Comparison of ENCODE assay signal across 7 mouse cellular contexts in the genomic region with DNA sequence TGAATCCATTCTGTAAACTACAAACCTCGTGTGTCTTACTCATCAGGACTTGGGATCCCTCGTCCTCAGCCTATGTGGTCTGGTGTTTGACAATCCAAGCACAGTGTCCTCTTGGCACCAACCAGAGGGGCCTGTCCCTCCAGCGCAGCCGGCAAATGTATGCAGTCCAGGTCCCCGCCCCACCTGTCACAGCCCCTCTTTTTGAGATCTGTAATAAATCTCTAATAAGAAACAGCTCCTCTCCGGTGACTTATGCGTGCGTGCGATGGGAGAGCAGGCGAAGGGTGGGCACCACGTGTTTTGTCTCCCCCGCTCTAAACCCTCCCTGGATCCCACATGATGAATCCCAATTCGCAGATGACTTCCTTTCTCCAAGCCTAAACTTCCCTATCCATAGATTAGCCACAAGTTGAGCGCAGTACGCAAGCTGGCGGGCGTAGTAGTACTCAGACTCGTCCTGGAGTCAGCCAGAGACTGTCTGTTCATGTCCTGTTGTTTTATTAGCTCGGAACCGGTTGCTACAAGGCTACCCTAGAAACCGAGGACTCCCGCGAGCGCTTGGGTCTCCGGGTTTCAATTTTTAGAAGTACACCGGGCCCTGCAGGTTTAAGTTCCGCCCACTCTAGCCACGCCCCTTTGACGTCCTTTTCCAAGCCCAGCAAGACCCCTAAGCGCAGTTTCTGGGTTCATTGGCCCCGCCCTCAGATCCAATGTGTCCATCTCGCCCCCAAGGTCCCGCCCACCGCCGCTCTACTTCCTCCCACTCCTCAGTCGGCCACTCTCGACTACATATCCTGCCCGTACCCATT. TPM values are rescaled to one million over a fixed set of nuclear protein-coding genes. Genes with fewer than 3 reads are reported as not detected.
DNase-seq lines count a peak whose midpoint lies in the region; ATAC-seq and TF ChIP-seq lines count a peak whose summit lies in the region.

No protein-coding gene starts in this region.

- peak overlapping the region; percentile 39 for H3K9ac ChIP-seq in embryonic facial prominence, embryonic 15.5 days
- peak overlapping the region; percentile 48 for H3K9ac ChIP-seq in hindbrain, postnatal 0 days (replicated peaks; ENCODE audit: low read length)
- peak overlapping the region; percentile 66 for H3K9ac ChIP-seq in liver, postnatal 0 days (replicated peaks)
- H3K9ac ChIP-seq in stomach, embryonic 16.5 days (ENCODE audit: low read length), result peak overlapping the region; percentile 73

- H3K4me2 ChIP-seq in embryonic facial prominence, embryonic 15.5 days (replicated peaks), result peak overlapping the region; percentile 78
- H3K4me2 ChIP-seq in hindbrain, postnatal 0 days (ENCODE audit: low read depth, low read length), result peak overlapping the region; percentile 85
- H3K4me2 ChIP-seq in liver, postnatal 0 days (ENCODE audit: low read depth, low read length), result peak overlapping the region; percentile 88
- peak overlapping the region; percentile 63 for H3K4me2 ChIP-seq in stomach, embryonic 16.5 days (ENCODE audit: low read depth, low read length)

- ATAC-seq in megakaryocyte, adult 5-6 weeks (ENCODE audit: poor library complexity, severe bottlenecking), result no peak
- no peak; the same call in 1 of the 2 replicates for ATAC-seq in embryonic facial prominence, embryonic 15.5 days (ENCODE audit: insufficient number of reproducible peaks, low FRiP score, low TSS enrichment, low read depth)
- peak; percentile 11; the same call in 1 of the 2 replicates for ATAC-seq in hindbrain, postnatal 0 days
- no peak for ATAC-seq in liver, postnatal 0 days
- no peak; the same call in 1 of the 2 replicates for ATAC-seq in stomach, embryonic 16.5 days (ENCODE audit: insufficient read depth, low FRiP score)

- peak; percentile 93 for DNase-seq in adrenal gland, postnatal 25 days
- peak; percentile 98 for DNase-seq in hindbrain, postnatal 0 days (ENCODE audit: low spot score)
- DNase-seq in liver, postnatal 0 days, result peak; percentile 96

- no peaks in the 10 kb centered on the region for H3K9me3 ChIP-seq in megakaryocyte, embryonic 14.5 days
- H3K9me3 ChIP-seq in embryonic facial prominence, embryonic 15.5 days (replicated peaks), result no peaks in the 10 kb centered on the region
- H3K9me3 ChIP-seq in hindbrain, postnatal 0 days (ENCODE audit: low read length), result no peaks in the 10 kb centered on the region
- H3K9me3 ChIP-seq in liver, postnatal 0 days (ENCODE audit: low read length), result no peaks in the 10 kb centered on the region
- no peaks in the 10 kb centered on the region for H3K9me3 ChIP-seq in stomach, embryonic 16.5 days (replicated peaks; ENCODE audit: control insufficient read depth, low read length)

- peaks cover 87% of the 10 kb centered on the region for H3K4me1 ChIP-seq in megakaryocyte, embryonic 14.5 days
- H3K4me1 ChIP-seq in embryonic facial prominence, embryonic 15.5 days, result peaks cover 54% of the 10 kb centered on the region
- H3K4me1 ChIP-seq in hindbrain, postnatal 0 days (ENCODE audit: insufficient read depth, low read length), result peaks cover 11% of the 10 kb centered on the region; the same call in 1 of the 2 replicates
- peaks cover 39% of the 10 kb centered on the region for H3K4me1 ChIP-seq in liver, postnatal 0 days (ENCODE audit: insufficient read depth)
- peaks cover 37% of the 10 kb centered on the region for H3K4me1 ChIP-seq in stomach, embryonic 16.5 days (ENCODE audit: control insufficient read depth, insufficient read depth, low read length)

- no peak for TF ChIP-seq EP300 in liver, postnatal 0 days (IDR thresholded peaks at IDR 0.05; ENCODE audit: low read depth)

- H3K4me3 ChIP-seq in megakaryocyte, embryonic 14.5 days (replicated peaks), result peak overlapping the region; percentile 98
- peak overlapping the region; percentile 93 for H3K4me3 ChIP-seq in embryonic facial prominence, embryonic 15.5 days (replicated peaks)
- H3K4me3 ChIP-seq in hindbrain, postnatal 0 days (ENCODE audit: low read length), result peak overlapping the region; percentile 97
- H3K4me3 ChIP-seq in liver, postnatal 0 days (ENCODE audit: low read depth, low read length), result peak overlapping the region; percentile 75
- peak overlapping the region; percentile 96 for H3K4me3 ChIP-seq in stomach, embryonic 16.5 days (replicated peaks; ENCODE audit: low read length)

- no peak for TF ChIP-seq CTCF in hindbrain, postnatal 0 days (IDR thresholded peaks at IDR 0.05; ENCODE audit: low read depth)
- no peak for TF ChIP-seq CTCF in liver, postnatal 0 days (IDR thresholded peaks at IDR 0.05; ENCODE audit: low read depth)

- no peaks in the 10 kb centered on the region for H3K27me3 ChIP-seq in megakaryocyte, embryonic 14.5 days (replicated peaks)
- H3K27me3 ChIP-seq in embryonic facial prominence, embryonic 15.5 days, result no peaks in the 10 kb centered on the region
- H3K27me3 ChIP-seq in hindbrain, postnatal 0 days (ENCODE audit: insufficient read depth, low read length), result no peaks in the 10 kb centered on the region
- H3K27me3 ChIP-seq in liver, postnatal 0 days (ENCODE audit: insufficient read depth, low read length), result no peaks in the 10 kb centered on the region
- no peaks in the 10 kb centered on the region for H3K27me3 ChIP-seq in stomach, embryonic 16.5 days (ENCODE audit: control insufficient read depth, insufficient read depth, low read length)

- under 1% methylated on average over 38 of the region's 38 CpGs for WGBS in embryonic facial prominence, embryonic 15.5 days
- WGBS in hindbrain, postnatal 0 days, result 1% methylated on average over 38 of the region's 38 CpGs
- under 1% methylated on average over 38 of the region's 38 CpGs for WGBS in liver, postnatal 0 days (ENCODE audit: insufficient replicate concordance)
- under 1% methylated on average over 38 of the region's 38 CpGs for WGBS in stomach, embryonic 16.5 days

- peak overlapping the region; percentile 95 for H3K27ac ChIP-seq in embryonic facial prominence, embryonic 15.5 days (replicated peaks)
- peak overlapping the region; percentile 93 for H3K27ac ChIP-seq in hindbrain, postnatal 0 days
- peak overlapping the region; percentile 89 for H3K27ac ChIP-seq in liver, postnatal 0 days (ENCODE audit: low read depth)
- H3K27ac ChIP-seq in stomach, embryonic 16.5 days (ENCODE audit: low read length), result peak overlapping the region; percentile 89

- peaks cover 72% of the 10 kb centered on the region for H3K36me3 ChIP-seq in megakaryocyte, embryonic 14.5 days (replicated peaks; ENCODE audit: low read length)
- H3K36me3 ChIP-seq in embryonic facial prominence, embryonic 15.5 days, result peaks cover 51% of the 10 kb centered on the region
- H3K36me3 ChIP-seq in hindbrain, postnatal 0 days (ENCODE audit: insufficient read depth, low read length), result peaks cover 49% of the 10 kb centered on the region
- peaks cover 35% of the 10 kb centered on the region for H3K36me3 ChIP-seq in liver, postnatal 0 days (replicated peaks; ENCODE audit: insufficient read depth, low read length)
- H3K36me3 ChIP-seq in stomach, embryonic 16.5 days (ENCODE audit: control insufficient read depth, insufficient read depth, low read length), result peaks cover 32% of the 10 kb centered on the region

RNA-seq across cellular contexts. Expression of a gene that starts 1.0 kb away (rescaled TPM):
- 76.5 and 78.5 TPM in 2 replicates for polyA plus RNA-seq in megakaryocyte, embryonic 14.5 days (2012; ENCODE audit: insufficient read depth, low replicate concordance)
- 4.5 and 7.4 TPM in 2 replicates for total RNA-seq in megakaryocyte, adult 5-6 weeks (2015)
- 16.2 and 20.6 TPM in 2 replicates for total RNA-seq in megakaryocyte, adult 5-6 weeks (2017)
- 44.0 and 45.7 TPM in 2 replicates for total RNA-seq in adrenal gland, postnatal 25 days (2021)
- polyA plus RNA-seq in embryonic facial prominence, embryonic 15.5 days (2015; fragmentation: Nextera tagmentation; extraction: Ambion mirVana), result 41.4 and 44.0 TPM in 2 replicates
- 24.3 and 46.2 TPM in 2 replicates for total RNA-seq in hindbrain, postnatal 0 days (2014; rRNA removed)
- 19.6 and 20.2 TPM in 2 replicates for polyA plus RNA-seq in hindbrain, postnatal 0 days (2015; fragmentation: Nextera tagmentation; extraction: Ambion mirVana)
- 12.4 and 12.9 TPM in 2 replicates for polyA plus RNA-seq in liver, postnatal 0 days (2015; fragmentation: Nextera tagmentation; extraction: Ambion mirVana)
- 22.4 and 26.7 TPM in 2 replicates for polyA plus RNA-seq in stomach, embryonic 16.5 days (2015; fragmentation: Nextera tagmentation; extraction: Ambion mirVana)

RNA-seq across cellular contexts. Expression of a gene that starts 8.6 kb away (rescaled TPM):
- 87.5 and 153 TPM in 2 replicates for polyA plus RNA-seq in megakaryocyte, embryonic 14.5 days (2012; ENCODE audit: insufficient read depth, low replicate concordance)
- total RNA-seq in megakaryocyte, adult 5-6 weeks (2015), result 0.34 and 0.85 TPM in 2 replicates
- 0.07 and 0.28 TPM in 2 replicates for total RNA-seq in megakaryocyte, adult 5-6 weeks (2017)
- 65.7 and 69.5 TPM in 2 replicates for total RNA-seq in adrenal gland, postnatal 25 days (2021)
- polyA plus RNA-seq in embryonic facial prominence, embryonic 15.5 days (2015; fragmentation: Nextera tagmentation; extraction: Ambion mirVana), result 13.2 and 14.2 TPM in 2 replicates
- total RNA-seq in hindbrain, postnatal 0 days (2014; rRNA removed), result 2.6 TPM in 2 replicates
- polyA plus RNA-seq in hindbrain, postnatal 0 days (2015; fragmentation: Nextera tagmentation; extraction: Ambion mirVana), result 4.0 and 4.3 TPM in 2 replicates
- 5.2 and 5.4 TPM in 2 replicates for polyA plus RNA-seq in liver, postnatal 0 days (2015; fragmentation: Nextera tagmentation; extraction: Ambion mirVana)
- polyA plus RNA-seq in stomach, embryonic 16.5 days (2015; fragmentation: Nextera tagmentation; extraction: Ambion mirVana), result 28.1 and 31.5 TPM in 2 replicates

RNA-seq across cellular contexts. Expression of a gene that starts 23.1 kb away (rescaled TPM):
- 2.9 and 11.0 TPM in 2 replicates for polyA plus RNA-seq in megakaryocyte, embryonic 14.5 days (2012; ENCODE audit: insufficient read depth, low replicate concordance)
- not detected in 2 replicates for total RNA-seq in megakaryocyte, adult 5-6 weeks (2015)
- total RNA-seq in megakaryocyte, adult 5-6 weeks (2017), result not detected in 2 replicates
- total RNA-seq in adrenal gland, postnatal 25 days (2021), result 4.5 and 4.7 TPM in 2 replicates
- polyA plus RNA-seq in embryonic facial prominence, embryonic 15.5 days (2015; fragmentation: Nextera tagmentation; extraction: Ambion mirVana), result 0.29 and 0.35 TPM in 2 replicates
- 0.16 TPM in 1 of 2 replicates, not detected in the other for total RNA-seq in hindbrain, postnatal 0 days (2014; rRNA removed)
- polyA plus RNA-seq in hindbrain, postnatal 0 days (2015; fragmentation: Nextera tagmentation; extraction: Ambion mirVana), result not detected in 2 replicates
- 0.02 and 0.08 TPM in 2 replicates for polyA plus RNA-seq in liver, postnatal 0 days (2015; fragmentation: Nextera tagmentation; extraction: Ambion mirVana)
- 0.05 TPM in 1 of 2 replicates, not detected in the other for polyA plus RNA-seq in stomach, embryonic 16.5 days (2015; fragmentation: Nextera tagmentation; extraction: Ambion mirVana)

RNA-seq across cellular contexts. Expression of a gene that starts 27.2 kb away (rescaled TPM):
- 124 and 136 TPM in 2 replicates for polyA plus RNA-seq in megakaryocyte, embryonic 14.5 days (2012; ENCODE audit: insufficient read depth, low replicate concordance)
- total RNA-seq in megakaryocyte, adult 5-6 weeks (2015), result 28.0 and 31.7 TPM in 2 replicates
- 40.4 and 46.1 TPM in 2 replicates for total RNA-seq in megakaryocyte, adult 5-6 weeks (2017)
- total RNA-seq in adrenal gland, postnatal 25 days (2021), result 44.6 and 51.8 TPM in 2 replicates
- polyA plus RNA-seq in embryonic facial prominence, embryonic 15.5 days (2015; fragmentation: Nextera tagmentation; extraction: Ambion mirVana), result 51.1 and 53.8 TPM in 2 replicates
- 223 and 242 TPM in 2 replicates for total RNA-seq in hindbrain, postnatal 0 days (2014; rRNA removed)
- polyA plus RNA-seq in hindbrain, postnatal 0 days (2015; fragmentation: Nextera tagmentation; extraction: Ambion mirVana), result 97.4 and 108 TPM in 2 replicates
- polyA plus RNA-seq in liver, postnatal 0 days (2015; fragmentation: Nextera tagmentation; extraction: Ambion mirVana), result 8.8 and 9.7 TPM in 2 replicates
- 40.8 and 41.8 TPM in 2 replicates for polyA plus RNA-seq in stomach, embryonic 16.5 days (2015; fragmentation: Nextera tagmentation; extraction: Ambion mirVana)

RNA-seq across cellular contexts. Expression of a gene that starts 28.6 kb away (rescaled TPM):
- 4.6 and 5.5 TPM in 2 replicates for polyA plus RNA-seq in megakaryocyte, embryonic 14.5 days (2012; ENCODE audit: insufficient read depth, low replicate concordance)
- 3.4 and 3.7 TPM in 2 replicates for total RNA-seq in megakaryocyte, adult 5-6 weeks (2015)
- 5.0 and 6.5 TPM in 2 replicates for total RNA-seq in megakaryocyte, adult 5-6 weeks (2017)
- total RNA-seq in adrenal gland, postnatal 25 days (2021), result 0.18 TPM in 1 of 2 replicates, not detected in the other
- 15.1 and 22.6 TPM in 2 replicates for polyA plus RNA-seq in embryonic facial prominence, embryonic 15.5 days (2015; fragmentation: Nextera tagmentation; extraction: Ambion mirVana)
- total RNA-seq in hindbrain, postnatal 0 days (2014; rRNA removed), result 2.9 and 6.0 TPM in 2 replicates
- 3.9 and 5.2 TPM in 2 replicates for polyA plus RNA-seq in hindbrain, postnatal 0 days (2015; fragmentation: Nextera tagmentation; extraction: Ambion mirVana)
- 1.7 and 1.8 TPM in 2 replicates for polyA plus RNA-seq in liver, postnatal 0 days (2015; fragmentation: Nextera tagmentation; extraction: Ambion mirVana)
- polyA plus RNA-seq in stomach, embryonic 16.5 days (2015; fragmentation: Nextera tagmentation; extraction: Ambion mirVana), result 29.1 and 35.7 TPM in 2 replicates
